Mouse (Mus musculus) fat pad, adult 2 months (tissue): Measurements from ENCODE around the gene Thumpd1.
"Not testable (repeated sequence)": the region's sequence is repeated elsewhere in the genome, so short reads cannot be mapped to it uniquely, and the experiment has no call there.

ENCODE experiments used
- DNase-seq: peaks from one replicate; pipeline ENCODE4 v3.0.0-alpha.2; 2011; ENCODE audit warnings: low read depth, low spot score; ENCODE audit errors: extremely low read depth

Thumpd1 gene

DNA sequence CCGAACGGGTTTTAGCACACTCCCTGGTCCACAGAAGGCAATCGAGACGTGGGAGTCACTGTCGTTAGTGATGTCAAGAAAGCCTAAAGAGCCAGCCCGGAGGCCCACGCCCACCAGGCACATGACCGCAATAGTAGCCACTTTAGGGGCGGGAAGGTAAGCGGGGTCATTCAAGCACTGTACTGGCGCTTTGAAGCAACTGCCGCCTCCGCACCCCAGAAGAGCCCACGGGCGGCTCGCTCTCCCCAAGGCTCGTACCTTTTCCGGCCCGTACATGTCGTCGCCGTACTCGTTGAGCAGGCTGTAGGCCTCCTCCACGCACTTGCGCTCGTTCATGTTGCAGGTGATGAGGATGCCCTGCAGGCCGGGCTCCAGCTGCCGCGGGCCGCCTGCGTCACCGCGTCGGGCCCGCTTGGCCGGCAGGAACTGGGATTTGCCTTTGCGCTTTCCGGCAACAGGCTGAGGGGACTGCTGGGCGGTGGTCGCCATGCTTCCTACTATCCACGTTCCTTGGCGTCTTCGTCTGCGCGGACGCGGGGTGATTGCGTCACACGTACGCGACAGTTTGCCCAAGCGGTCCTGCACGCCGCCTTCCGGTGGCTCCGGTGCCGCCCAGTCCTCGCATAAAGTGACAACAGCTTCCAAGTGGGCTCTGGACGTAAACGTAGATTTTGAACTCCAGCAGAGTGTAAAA is at the start of gene Thumpd1:
TSS of gene Thumpd1 (minus strand) at position 546 of the 694 bp plus-strand sequence.
- DNase-seq, result peak; percentile 19

DNA sequence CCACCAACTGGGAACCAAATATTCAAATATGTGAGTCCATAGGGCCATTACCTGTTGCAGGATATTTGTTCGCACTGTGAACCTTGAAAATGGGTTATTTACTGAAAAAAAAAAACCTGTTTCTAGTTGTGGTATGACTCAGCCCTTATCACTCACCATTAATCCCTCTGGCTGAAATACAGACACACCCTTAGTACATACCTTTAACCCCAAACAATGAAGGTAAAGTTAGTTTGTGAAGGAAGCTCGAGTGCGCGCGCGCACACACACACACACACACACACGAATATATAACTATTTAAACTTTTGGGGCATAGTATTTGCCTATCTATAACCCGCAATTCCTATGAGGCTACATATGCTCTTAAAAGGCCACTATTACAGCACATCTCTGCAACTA is 49.3 kb upstream of the Thumpd1 start:
- DNase-seq, result no peak

DNA sequence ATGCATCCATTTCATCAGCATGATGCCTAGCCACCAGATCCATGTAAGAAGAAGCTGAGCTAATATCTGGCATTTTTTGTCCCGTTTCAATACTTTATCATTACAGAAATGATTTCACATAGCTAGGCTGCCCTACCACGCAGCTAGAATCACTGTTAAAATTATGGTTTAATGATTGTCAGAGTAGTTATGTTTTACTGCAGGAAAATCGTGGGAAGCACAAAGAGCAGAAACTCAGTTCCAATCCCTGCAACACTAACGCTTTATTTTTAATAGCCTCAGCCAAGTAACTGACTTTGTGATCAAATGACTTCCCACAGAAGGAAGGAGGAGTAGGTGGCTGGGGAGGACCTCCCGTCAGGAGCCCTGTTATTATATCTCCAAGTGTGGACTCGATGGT is 46.4 kb upstream of the Thumpd1 start:
- no peak for DNase-seq

DNA sequence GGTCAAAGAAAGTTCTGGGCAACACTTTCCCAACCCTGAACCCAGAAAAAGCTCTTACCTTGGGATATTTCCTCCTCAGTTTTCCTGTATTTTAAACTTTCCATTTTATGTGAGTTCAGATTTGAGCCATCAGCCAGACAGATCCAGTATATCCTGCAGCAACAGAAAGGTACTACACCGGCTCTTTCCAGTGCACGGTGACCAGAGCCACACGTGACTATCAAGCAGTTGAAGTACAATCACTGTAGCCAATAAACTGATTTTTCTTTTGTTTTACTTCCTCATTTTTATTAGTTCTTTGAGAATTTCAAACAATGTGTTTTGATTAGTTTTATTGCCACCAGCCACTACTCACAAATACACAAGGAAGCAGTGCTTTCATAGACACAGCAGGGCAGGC is 43.8 kb upstream of the Thumpd1 start:
- no peak for DNase-seq

DNA sequence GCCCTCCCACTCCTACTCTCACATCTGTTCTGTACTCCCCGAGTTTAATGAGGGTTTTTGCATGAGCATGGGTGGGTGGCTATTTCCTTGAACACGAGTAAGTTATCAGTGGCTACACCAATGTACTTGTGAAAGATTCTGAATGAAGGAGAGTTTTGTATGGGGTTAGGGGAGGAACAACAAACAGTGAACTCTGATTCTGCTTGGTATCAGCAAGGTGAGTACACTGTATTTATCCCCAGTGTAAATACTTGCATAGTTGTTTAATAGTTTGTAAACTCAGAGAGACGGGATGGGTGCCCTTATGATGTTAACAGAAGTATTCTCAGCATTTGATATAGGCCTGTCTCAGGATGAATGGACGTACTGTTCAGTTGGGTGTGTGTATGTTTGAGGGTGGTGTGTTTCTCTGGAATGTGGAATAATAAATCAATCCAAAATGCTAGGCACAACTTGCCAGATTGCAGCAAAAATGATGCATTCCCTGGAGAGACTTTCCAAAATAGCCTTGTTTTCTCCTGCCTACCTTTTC is 41.6 kb upstream of the Thumpd1 start:
- no peak for DNase-seq

DNA sequence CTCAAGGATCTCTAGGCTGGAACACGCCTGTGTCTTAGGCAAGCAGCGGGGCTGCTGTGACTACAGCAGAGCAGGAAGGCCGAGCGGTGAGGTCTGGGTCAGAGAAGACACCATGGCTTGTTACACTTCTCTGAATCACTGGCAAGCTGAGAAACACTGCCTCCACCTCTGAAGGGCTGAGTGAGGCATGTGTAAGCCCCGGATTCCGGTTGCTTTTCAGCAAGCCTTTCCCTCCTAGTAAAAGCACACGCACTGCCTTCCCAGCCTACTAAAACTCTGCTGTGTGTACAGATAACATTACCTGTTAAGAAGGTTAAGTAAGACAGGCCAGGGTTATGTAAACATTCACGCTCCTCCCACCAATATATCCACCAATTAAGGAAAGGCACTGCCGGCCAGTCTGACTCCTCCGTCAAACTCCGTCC is 39.9 kb upstream of the Thumpd1 start, which contains the start of gene Acsm3:
TSS of gene Acsm3 (plus strand) at position 397 of the 425 bp plus-strand sequence.
- no peak for DNase-seq

DNA sequence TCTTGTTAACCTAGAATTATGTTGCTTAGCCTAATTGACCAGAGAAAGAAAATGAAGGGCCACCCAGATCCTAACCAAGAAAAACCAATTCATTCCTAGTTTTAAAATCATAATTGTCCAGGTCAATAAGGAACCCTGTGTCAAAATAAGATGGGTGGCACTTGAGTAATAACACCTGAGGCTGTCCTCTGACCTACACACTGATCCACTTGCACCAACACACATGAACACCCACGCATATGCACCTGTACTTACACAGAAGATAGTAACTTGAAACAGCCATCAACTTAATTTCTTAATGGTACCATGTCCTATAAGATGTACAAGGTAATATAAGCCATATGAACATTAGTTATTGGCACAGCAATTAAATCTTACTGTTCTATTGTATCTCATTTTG is 33.1 kb upstream of the Thumpd1 start:
- peak; percentile 72 for DNase-seq

DNA sequence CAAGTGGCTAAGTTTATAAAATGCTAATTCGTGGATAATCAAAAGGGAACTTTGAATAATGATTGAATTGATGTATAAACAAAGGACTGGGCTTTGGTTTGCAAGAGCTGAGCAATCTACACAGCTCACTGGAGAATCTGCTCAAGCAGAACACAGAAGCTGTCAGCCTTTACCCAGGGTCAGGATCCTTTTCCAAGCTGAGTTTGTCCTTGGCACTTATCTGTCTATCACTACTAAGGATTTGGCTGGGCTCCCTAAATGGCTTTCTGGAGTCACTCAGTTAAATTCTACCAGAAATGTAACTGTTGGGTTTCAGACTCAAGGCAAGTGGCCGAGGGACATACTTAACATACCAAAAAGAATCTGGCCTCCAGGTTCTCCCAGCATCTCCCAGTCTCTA is 29.3 kb upstream of the Thumpd1 start:
- DNase-seq, result no peak

DNA sequence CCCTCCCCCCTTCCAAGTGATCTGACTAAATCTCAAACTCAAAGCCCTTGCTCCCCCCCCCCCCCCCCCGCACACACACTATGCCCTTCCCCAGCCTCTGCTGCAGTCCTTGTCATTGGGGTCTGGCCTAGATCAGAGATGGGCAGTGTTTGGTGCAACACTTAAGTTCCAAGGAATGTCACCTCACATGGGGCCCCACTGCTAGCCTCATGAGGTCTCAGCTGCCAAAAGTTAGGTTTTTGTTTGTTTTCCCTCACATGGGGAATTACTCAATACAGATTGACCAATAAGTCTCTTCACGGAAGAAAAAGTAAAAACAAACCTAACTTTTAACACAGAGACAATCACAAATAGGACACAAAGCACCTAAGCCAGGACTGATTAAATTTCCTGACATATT is 28.2 kb upstream of the Thumpd1 start:
- DNase-seq, result no peak

DNA sequence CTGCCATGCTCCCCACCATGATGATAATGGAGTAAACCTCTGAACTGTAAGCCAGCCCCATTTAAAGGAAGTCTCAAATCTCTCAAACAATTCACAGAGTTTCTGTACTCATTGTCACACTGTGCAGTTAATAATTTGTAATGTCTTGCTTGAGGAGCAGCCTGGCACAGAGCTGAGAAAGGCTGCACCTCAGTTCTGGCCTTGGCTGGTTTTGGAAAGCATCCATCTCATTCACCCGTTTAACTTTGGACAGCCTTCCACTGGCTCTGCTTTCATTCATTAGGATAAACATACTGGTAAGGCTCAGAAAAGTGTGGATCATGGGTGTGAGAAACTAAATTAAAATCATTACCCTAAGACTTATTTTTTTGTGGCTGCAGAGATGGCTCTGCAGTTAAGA is 25.3 kb upstream of the Thumpd1 start:
- DNase-seq, result no peak

DNA sequence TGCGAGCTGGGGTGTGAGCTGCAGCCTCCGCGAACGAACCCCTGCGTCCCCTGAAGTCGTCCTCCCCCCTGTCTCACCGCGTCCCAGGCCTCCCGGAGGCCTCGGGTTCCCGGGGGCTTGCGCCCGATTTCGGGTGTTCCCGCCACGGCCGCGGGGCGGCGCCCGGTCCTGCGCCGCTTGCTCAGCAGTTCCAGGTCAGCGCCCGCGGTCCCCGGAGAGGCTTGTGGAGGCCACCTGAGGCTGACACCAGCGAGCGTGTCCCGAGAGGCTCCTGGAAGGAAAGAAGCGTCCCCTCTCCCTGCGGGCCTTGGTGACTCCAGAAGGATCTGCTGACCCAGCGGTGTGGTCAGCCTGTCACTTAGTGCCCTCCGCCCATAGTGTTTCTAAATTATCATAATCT is 23.7 kb upstream of the Thumpd1 start:
- DNase-seq, result no peak

DNA sequence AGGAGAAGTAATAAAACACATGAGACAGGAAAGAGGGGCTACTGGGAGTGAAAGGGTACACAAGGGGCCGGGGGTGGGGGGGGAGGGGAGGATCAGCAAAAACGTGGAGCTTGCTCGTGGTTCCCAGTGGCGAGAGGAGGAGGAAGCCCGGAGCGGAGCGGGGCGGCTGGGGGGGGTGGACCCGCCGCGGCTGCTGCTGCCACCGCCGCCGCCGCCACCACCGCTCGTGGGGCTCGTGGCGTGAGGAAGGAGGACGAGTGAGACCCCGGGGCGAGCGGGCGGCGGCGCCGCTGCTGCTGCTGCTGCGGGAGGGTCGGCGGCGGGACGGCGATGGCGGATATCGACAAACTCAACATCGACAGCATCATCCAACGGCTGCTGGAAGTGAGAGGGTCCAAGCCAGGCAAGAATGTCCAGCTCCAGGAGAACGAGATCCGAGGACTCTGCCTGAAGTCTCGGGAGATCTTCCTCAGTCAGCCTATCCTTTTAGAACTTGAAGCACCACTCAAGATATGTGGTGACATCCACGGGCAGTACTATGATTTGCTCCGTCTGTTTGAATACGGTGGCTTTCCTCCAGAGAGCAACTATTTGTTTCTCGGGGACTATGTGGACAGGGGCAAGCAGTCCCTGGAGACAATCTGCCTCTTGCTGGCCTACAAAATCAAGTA is 19.3 kb upstream of the Thumpd1 start:
- not testable (repeated sequence) for DNase-seq

DNA sequence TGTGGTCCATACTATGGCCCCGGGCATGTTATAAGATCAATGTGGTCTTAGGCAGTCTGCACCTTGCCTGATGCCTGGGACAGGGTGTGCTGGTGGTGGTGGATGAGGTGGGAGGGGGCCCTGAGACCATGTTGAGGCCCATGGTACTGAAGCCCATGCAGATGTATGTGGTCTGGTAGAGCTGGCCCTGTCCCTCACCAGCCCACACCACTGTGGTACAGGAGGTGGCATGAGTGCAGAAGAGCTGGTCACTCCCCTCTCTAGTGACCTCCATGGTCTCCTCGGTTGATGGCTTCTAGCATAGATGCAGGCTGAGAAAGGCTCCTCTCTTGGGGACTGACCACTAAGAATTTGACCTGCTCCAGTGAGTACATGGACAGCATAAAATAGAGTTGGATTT is 18.3 kb upstream of the Thumpd1 start:
- no peak for DNase-seq

DNA sequence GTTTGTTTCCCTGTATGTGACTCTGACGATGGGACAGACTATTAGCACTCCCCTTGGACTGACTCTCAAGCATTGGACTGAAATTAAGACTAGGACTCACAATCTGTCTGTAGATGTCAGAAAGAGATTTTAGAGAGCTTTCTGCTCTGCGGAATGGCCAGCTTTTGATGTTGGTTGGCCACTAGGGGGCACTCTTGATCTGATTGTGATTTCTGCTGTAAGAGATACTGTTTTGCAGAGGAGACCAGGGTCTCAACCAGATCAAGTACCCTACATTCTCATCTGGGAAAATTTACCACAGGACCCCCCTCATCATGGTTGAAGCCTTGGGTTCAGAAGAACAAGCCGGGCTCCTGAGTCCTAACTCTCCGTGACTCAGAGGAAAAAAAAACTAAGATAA is 10.7 kb upstream of the Thumpd1 start:
- DNase-seq, result not testable (repeated sequence)

DNA sequence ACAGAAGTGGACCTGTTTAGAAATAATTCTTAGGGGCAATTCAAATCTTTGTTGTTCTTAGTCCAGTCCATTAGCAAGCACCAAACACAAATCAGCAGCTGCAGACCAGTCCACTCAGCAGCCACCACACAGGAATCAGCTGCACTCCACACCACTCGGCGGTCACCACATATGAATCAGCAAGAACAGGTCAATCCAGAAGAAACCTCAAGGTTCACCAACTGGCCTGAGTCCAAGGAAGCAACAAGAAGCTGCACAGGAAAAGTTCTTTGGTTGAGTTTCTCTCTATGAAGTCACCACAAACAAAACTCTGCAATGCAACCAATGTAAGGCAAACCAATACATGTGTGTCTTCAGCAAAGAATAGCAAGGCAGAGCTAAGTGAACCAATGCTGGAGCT is 7.0 kb upstream of the Thumpd1 start:
- DNase-seq, result no peak

DNA sequence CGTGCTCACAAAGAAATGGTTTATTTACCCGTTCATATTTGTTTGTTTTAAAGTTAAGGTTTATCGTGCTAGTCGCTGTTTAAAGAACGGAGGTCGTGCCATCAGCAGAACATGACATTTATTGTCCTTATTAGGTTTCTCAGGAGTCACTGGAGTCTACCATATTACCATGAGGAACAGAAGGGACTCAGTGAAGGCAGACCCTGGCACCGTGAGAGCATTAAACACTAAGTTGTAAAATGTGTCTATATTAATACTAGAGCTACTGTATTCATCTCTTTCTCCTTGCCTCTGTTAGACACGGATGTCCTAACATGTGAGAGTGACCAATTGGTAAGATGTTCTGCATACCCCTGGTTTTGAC is 331 bp upstream of the Thumpd1 start:
- DNase-seq, result no peak

DNA sequence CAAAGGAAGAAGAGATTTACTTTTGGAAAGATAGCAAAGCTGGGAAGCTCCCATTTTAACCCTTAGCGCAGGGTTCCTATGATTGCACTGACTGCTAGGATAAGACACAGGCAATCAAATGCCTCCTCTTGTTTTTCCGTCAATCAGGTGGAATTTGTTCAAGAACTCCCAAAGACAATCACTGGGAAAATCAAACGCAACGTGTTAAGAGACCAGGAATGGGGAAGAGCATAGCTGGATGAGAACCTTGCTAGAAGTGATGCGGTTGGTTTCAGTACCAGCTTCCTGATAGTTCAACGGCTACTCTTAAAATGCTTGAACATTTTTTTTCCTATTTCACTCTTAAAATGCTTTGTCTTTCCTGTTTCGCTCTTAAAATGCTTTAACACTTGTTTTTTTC is 6.5 kb downstream of the Thumpd1 start:
- no peak for DNase-seq

DNA sequence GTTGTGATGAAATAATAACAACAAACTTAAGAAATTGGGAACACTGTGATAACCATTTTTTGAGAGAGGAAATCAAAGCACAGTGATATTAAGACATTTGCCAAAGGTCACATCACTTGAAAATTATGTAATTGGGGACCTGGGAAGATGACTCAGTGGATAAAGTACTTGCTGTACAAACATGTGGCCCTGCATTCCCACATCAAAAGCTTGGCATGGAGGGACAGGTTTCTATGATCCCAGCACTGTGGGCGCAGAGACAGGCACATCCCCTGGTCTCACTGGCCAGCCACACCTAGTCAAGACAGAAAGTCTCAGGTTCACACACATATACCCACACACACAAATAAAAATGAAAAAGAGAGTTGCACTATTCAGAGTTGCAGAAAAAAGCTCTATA is 25.7 kb downstream of the Thumpd1 start:
- DNase-seq, result no peak

DNA sequence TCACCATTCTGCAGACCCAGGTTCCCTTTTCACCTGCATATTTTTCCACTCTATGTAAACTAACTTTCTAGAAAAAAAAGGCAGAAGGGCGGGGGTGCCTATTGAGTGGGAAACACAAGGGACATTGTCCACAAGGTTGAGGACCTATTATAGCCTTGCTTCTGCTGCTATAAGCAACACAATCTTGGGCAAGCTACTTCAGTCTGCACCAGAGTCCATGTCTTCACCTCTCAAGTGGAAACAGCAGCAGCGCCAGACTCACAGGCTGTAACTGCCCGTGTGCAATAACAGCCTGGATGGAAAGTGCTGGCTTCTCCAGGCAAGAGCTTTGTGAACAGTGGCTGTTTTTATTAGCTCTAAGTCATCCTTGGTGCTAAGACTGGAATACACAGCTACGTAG is 28.3 kb downstream of the Thumpd1 start:
- DNase-seq, result no peak

DNA sequence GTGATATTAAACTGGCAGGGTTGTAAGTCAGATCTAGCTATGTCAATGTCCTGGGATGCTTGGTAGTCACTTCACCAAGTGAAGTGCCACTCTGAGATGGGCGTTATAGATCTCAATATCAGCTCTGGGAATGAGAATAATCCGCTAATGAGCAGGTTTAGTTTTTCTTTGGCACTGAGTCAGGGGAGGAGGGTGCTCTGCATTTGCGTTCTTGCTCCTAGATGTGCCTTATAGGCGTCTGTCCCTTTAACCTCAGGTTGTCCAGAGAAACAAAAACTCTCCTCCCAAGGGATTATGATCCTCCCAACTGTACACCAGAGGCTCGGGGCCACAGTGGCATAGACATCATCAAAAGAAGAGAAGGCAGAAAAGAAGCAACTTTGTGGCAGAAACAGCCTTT is 30.9 kb downstream of the Thumpd1 start, which contains the start of gene Acsm4:
TSS of gene Acsm4 (plus strand) at position 301 of the 400 bp plus-strand sequence.
- no peak for DNase-seq

DNA sequence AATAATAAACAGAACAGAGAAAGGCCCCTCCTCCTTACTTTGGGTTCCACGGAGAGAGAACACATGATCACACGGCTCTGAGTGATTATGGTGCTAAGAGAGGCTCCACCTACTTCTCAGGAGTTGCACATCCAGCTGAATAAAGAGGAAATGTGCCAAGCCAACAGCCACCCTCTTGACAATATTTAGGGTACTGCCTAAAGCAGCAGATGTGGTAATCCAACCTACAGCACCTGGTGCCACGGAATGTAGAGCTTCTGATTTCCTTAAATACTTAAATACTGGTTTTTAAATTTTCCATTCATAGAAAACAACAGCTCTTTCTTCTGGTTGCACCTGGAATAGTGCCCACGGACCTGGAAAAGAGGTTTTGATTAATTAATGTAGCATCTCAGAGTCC is 37.9 kb downstream of the Thumpd1 start:
- DNase-seq, result no peak

DNA sequence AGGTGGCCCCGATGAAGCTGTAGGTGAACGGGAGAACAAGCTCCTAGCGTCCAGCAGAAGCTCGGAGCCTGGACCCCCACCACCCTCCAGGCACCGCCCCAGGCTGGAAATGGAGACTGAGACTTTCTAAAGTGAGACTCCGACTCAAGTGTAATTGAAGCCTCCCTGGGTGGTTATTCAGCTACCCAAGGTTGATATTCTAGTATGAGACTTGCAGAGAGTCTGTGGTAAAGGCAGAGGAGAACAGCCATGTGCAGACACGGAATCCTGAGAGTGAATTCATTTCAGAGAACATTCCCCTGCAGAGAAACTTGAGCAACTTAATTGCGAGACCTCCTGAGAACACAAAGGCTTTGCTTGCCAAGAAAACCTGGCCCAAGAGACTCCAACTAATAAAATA is 40.5 kb downstream of the Thumpd1 start:
- DNase-seq, result no peak
